Mouse (Mus musculus): Measurements from ENCODE around the gene Nek5. TPM values are rescaled to one million over a fixed set of nuclear protein-coding genes. Genes with fewer than 3 reads are reported as not detected.

Nek5 gene
- 0.09 and 0.34 TPM in 2 replicates for polyA plus RNA-seq (2021; fragmentation: Nextera tagmentation)
- long read RNA-seq, experiment 1, partial matches to known transcripts: 0 of 2 reads
- long read RNA-seq, experiment 1, other reads (novel, unspliced or antisense): 1 of 2 reads
- long read RNA-seq, experiment 2: 0 reads

DNA sequence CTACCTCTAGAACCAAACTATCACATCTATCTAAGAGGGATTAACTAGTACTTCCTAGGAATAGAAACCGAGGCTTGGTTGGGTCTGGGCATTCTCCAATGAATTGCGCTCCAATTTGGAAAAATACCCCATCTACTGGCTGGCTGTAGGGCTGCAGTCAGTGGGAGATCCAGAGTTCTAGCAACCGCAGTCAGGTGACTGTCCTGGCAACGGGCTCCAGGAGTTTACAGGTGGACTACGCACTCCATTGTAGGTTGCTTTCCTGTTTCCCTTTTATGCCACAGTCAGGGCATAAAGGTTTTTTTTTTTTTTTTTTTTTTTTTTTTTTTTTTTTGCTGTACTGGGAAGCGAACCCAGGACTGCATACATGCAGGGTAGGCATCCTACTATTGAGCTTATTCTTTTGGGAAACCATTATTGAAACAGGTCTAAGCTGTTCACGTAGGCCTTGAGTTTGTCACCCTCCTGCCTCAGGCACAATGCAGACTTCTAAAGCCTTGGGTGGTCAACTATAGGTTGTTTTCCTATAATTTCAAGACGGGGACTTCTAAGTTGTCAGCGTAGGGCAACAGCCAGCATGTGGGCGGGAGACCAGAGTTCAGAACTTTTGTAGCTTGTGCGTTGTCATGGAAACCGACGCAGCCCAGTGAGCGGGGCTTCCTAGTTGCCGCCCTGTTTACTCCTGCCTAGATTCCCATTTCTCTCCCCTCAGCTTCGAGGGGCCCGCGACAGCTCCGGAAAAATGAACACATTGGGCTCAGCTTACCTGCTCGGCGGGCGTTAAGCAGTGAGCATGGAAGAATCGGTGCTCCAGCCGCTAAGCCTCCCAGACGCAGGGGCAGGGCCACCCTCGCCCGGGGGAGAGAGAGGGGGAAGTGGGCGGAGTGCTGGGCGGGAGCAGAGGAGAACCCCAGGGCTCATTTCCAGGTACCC, at the start of gene Nek5:
Nek5 (minus strand) TSS at position 834 of the 933 bp plus-strand sequence.

DNA sequence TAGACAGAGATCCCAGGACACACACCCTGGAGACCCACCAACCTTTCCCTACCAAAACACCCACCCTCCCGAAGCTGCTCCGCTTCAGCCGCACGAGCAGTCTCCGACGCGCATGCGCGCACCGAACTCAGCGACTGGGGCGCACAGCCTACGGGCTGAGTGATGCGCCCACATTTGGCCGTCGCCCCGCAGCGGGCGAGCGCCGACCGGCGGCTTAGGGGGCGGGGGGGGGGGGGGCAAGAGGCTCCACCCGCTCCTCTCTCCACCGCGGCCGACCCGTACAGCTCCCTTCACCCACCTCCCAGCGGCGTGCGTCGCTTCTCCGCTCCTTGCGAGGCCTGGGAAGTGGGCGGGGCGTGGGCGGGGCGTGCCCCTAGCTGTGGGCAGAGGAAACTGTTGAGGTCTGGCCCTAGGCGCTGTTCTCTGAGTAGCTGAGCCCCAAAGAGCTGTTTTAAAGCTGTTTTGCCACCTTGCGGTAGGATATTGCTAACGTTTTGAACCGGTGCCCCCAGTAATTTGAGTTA, 41.3 kb upstream of the Nek5 start, which contains the start of gene Nek3:
Nek3 (minus strand) TSS at position 356 of the 524 bp plus-strand sequence.

DNA sequence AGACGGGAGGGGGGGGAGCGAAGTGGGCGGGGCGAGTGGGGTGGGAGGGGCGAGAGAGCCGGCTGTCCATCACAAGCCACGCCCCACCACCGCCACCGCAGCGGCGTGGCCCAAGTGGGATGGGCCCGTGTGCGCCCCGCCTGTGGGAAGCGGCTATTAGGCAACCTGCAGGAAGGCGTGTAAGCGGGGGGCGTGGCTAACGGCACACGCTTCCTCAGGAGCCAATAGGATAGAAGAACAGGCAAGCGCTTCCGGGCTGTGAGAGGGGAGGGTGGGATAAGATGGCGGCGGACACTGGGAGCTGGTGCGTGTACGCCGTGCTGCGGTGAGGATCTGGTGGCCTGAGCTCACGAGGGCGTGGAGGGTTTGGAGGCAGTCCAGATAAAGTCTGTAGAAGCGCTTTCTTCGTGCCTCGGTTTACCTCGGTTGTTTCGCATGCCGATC, 64.4 kb downstream of the Nek5 start, which contains the start of gene Alg11:
Alg11 (plus strand) TSS at position 276 of the 444 bp plus-strand sequence.

DNA sequence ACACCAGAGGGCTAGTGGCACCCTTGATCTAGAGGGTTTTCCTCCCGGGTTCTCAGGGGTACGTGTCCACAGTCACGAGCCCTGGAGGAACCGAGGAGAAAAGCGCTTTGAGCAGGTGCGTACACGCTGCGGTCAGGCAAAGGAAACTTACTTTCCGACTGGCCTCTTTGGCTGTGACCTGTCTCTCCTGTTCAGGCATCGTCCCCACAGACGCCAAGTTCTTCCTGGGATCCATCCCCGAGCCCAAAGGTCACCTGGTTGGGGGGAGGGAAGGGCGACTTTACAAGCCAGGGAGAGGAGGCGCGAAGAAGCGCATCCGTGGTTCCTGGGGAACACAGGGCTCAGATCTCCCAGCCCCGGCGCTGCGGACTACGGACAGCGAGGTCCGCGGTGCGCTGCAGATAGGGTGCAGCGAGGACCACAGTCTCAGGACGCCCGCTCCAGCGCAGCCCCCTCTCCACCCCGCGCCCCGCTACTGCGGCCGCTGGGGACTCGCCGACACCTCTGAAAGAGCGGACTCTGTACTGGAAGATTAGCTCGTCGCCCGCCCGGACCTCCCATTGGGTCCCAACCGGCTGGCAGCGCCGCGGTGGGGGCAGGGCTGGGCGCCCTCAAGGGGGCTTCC, 64.9 kb downstream of the Nek5 start, which contains the start of gene Atp7b:
Atp7b (minus strand) TSS at position 485 of the 625 bp plus-strand sequence.

Other genes with a start within 250 kb of the Nek5 start
- not detected in 2 replicates for gene Defb9, start 239.6 kb downstream of the Nek5 start, polyA plus RNA-seq (2021; fragmentation: Nextera tagmentation)
- gene Defb11, start 218.6 kb downstream of the Nek5 start, polyA plus RNA-seq (2021; fragmentation: Nextera tagmentation): not detected in 2 replicates
- not detected in 2 replicates for gene Defb15, start 192.3 kb downstream of the Nek5 start, polyA plus RNA-seq (2021; fragmentation: Nextera tagmentation)
- not detected in 2 replicates for gene Defb35, start 186.7 kb downstream of the Nek5 start, polyA plus RNA-seq (2021; fragmentation: Nextera tagmentation)
- gene Defb13, start 178.3 kb downstream of the Nek5 start, polyA plus RNA-seq (2021; fragmentation: Nextera tagmentation): not detected in 2 replicates
- gene Fam90a1a, start 166.3 kb downstream of the Nek5 start, polyA plus RNA-seq (2021; fragmentation: Nextera tagmentation): not detected in 2 replicates
- gene Ccdc70, start 155.3 kb downstream of the Nek5 start, polyA plus RNA-seq (2021; fragmentation: Nextera tagmentation): not detected in 2 replicates
- 0.41 and 0.47 TPM in 2 replicates for gene Atp7b, start 64.7 kb downstream of the Nek5 start, polyA plus RNA-seq (2021; fragmentation: Nextera tagmentation)
- gene Alg11, start 64.3 kb downstream of the Nek5 start, polyA plus RNA-seq (2021; fragmentation: Nextera tagmentation): 15.2 and 22.9 TPM in 2 replicates
- gene Nek3, start 41.4 kb upstream of the Nek5 start, polyA plus RNA-seq (2021; fragmentation: Nextera tagmentation): 0.93 and 1.4 TPM in 2 replicates
- gene Ckap2, start 60.8 kb upstream of the Nek5 start, polyA plus RNA-seq (2021; fragmentation: Nextera tagmentation): 0.15 and 0.48 TPM in 2 replicates
- gene Vps36, start 67.8 kb upstream of the Nek5 start, polyA plus RNA-seq (2021; fragmentation: Nextera tagmentation): 10.6 and 11.1 TPM in 2 replicates
- gene Thsd1, start 102.3 kb upstream of the Nek5 start, polyA plus RNA-seq (2021; fragmentation: Nextera tagmentation): 1.3 and 1.9 TPM in 2 replicates
- gene Tpte, start 158.4 kb upstream of the Nek5 start, polyA plus RNA-seq (2021; fragmentation: Nextera tagmentation): not detected in 2 replicates

All from left cerebral cortex, adult 6 months (tissue).